Mouse (Mus musculus) left cerebral cortex, postnatal 14 days (tissue): ENCODE data around the gene Zbtb8b. TPM values are rescaled to one million over a fixed set of nuclear protein-coding genes. Genes with fewer than 3 reads are reported as not detected.
A peak's percentile ranks its signal among the peaks of the same experiment; 100 is the strongest.
"Not testable (repeated sequence)": the region's sequence is repeated elsewhere in the genome, so short reads cannot be mapped to it uniquely, and the experiment has no call there.

Source experiments
- DNase-seq, 2 experiments: peaks; one replicate each; pipeline ENCODE4 v3.0.0; 2021 to 2022; ENCODE audit warnings: low spot score in 2 of 2, mixed read lengths in 1 of 2
- intact Hi-C: fragments of 180-260 bp; cut with DNase I; formaldehyde crosslinking; loops from one replicate; pipeline ENCODE4 v1.15.1; 2025
- long read RNA-seq, 2 experiments: library from polyadenylated mRNA; stranded (forward); transcript quantifications; one replicate each; pipeline ENCODE4 v2.0.0; 2021
- total RNA-seq, 2 experiments: library from RNA; stranded (reverse); gene quantifications; 2 replicates each; pipeline ENCODE4 v1.2.3; 2021

The Zbtb8b gene
- 1 to 10 TPM; 4.4 TPM for total RNA-seq
- long read RNA-seq, experiment 1, partial matches to known transcripts, result 0 of 5 reads
- long read RNA-seq, experiment 1, other reads (novel, unspliced or antisense), result 1 of 5 reads
- long read RNA-seq, experiment 2, partial matches to known transcripts, result 0 of 3 reads
- long read RNA-seq, experiment 2, other reads (novel, unspliced or antisense), result 0 of 3 reads

- peak; percentile 83 to 85 for DNase-seq
- intact Hi-C loops, result no loop called here
These were observed at the start of gene Zbtb8b for GRCm38 (mm10) chr4:129440340-129441063. Zbtb8b (minus strand) TSS chr4:129440853.

- intact Hi-C loops, result no loop called here
- no peak for DNase-seq
These were observed 40.4 kb upstream of the Zbtb8b start for GRCm38 (mm10) chr4:129481090-129481489.

GRCm38 (mm10) chr4:129479863-129480262 is 39.2 kb upstream of the Zbtb8b start:
- DNase-seq, result no peak
- intact Hi-C loops, result no loop called here

GRCm38 (mm10) chr4:129476047-129476446 is 35.4 kb upstream of the Zbtb8b start:
- no peak for DNase-seq
- intact Hi-C loops, result no loop called here

GRCm38 (mm10) chr4:129464286-129464815 is 23.7 kb upstream of the Zbtb8b start:
- DNase-seq, result no peak
- intact Hi-C loops, result loop anchor here (5.0 kb wide), 1 partner anchor 127 kb away; the partner anchor contains the start of genes Rbbp4 and Zbtb8os

GRCm38 (mm10) chr4:129463097-129464059 is 22.7 kb upstream of the Zbtb8b start:
- intact Hi-C loops, result loop anchor here (5.0 kb wide), 1 partner anchor 126 kb away; the partner anchor contains the start of genes Rbbp4 and Zbtb8os
- DNase-seq, result no peak

GRCm38 (mm10) chr4:129462118-129462517 is 21.5 kb upstream of the Zbtb8b start:
- intact Hi-C loops, result loop anchor here (5.0 kb wide), 1 partner anchor 125 kb away; the partner anchor contains the start of genes Rbbp4 and Zbtb8os
- DNase-seq, result no peak

- intact Hi-C loops, result loop anchor here (5.0 kb wide), 1 partner anchor 124 kb away; the partner anchor contains the start of genes Rbbp4 and Zbtb8os
- DNase-seq, result peak; percentile 99 to 100
These were observed 20.7 kb upstream of the Zbtb8b start, which contains the start of gene Bsdc1 for GRCm38 (mm10) chr4:129461183-129461960. Bsdc1 (plus strand) TSS chr4:129461581.

- no peak for DNase-seq
- intact Hi-C loops, result loop anchor here (5.0 kb wide), 1 partner anchor 124 kb away; the partner anchor contains the start of genes Rbbp4 and Zbtb8os
These were observed 20.2 kb upstream of the Zbtb8b start for GRCm38 (mm10) chr4:129460827-129461182.

- DNase-seq, result no peak
- intact Hi-C loops, result loop anchor here (5.0 to 10.0 kb wide), 3 partner anchors 122 to 345 kb away; partner anchors contain the start of genes Rbbp4 and Zbtb8os
These were observed 19.1 kb upstream of the Zbtb8b start for GRCm38 (mm10) chr4:129459726-129460125.

- not testable (repeated sequence) for DNase-seq
- intact Hi-C loops, result loop anchor here (2.0 to 10.0 kb wide), 3 partner anchors 107 to 343 kb away; no protein-coding TSS in a partner anchor
These were observed 16.7 kb upstream of the Zbtb8b start for GRCm38 (mm10) chr4:129457311-129457710.

GRCm38 (mm10) chr4:129456126-129456525 is 15.5 kb upstream of the Zbtb8b start:
- intact Hi-C loops, result loop anchor here (2.0 to 10.0 kb wide), 3 partner anchors 105 to 341 kb away; no protein-coding TSS in a partner anchor
- DNase-seq, result no peak

GRCm38 (mm10) chr4:129455265-129455664 is 14.6 kb upstream of the Zbtb8b start:
- intact Hi-C loops, result loop anchor here (5.0 to 10.0 kb wide), 2 partner anchors 243 to 340 kb away; no protein-coding TSS in a partner anchor
- DNase-seq, result peak; percentile 77 to 88

- DNase-seq, result no peak
- intact Hi-C loops, result loop anchor here (10.0 kb wide), 1 partner anchor 337 kb away; no protein-coding TSS in a partner anchor
These were observed 11.0 kb upstream of the Zbtb8b start for GRCm38 (mm10) chr4:129451471-129452169.

GRCm38 (mm10) chr4:129450851-129451250 is 10.2 kb upstream of the Zbtb8b start:
- intact Hi-C loops, result loop anchor here (10.0 kb wide), 1 partner anchor 336 kb away; no protein-coding TSS in a partner anchor
- DNase-seq, result no peak

- no peak for DNase-seq
- intact Hi-C loops, result no loop called here
These were observed 8.1 kb upstream of the Zbtb8b start for GRCm38 (mm10) chr4:129448713-129449112.

GRCm38 (mm10) chr4:129447778-129448563 is 7.3 kb upstream of the Zbtb8b start:
- DNase-seq, result no peak
- intact Hi-C loops, result no loop called here
